Mouse (Mus musculus) layer of hippocampus, adult 2 months (tissue): Measurements from ENCODE around the gene Ifna6. TPM values are rescaled to one million over a fixed set of nuclear protein-coding genes. Genes with fewer than 3 reads are reported as not detected.

Experiments used
- DNase-seq, 2 experiments: peaks; one replicate each; pipeline ENCODE4 v3.0.0; 2022; ENCODE audit warnings: low spot score in 2 of 2
- H3K27ac ChIP-seq: fragments of 200-600 bp; 2 replicates; pipeline ENCODE4 v1.8.1; 2022
- H3K4me3 ChIP-seq: fragments of 200-600 bp; 2 replicates; pipeline ENCODE4 v1.8.1; 2022; ENCODE audit warnings: mild to moderate bottlenecking
- CTCF ChIP-seq: fragments of 200-600 bp; conservative IDR thresholded peaks from 2 replicates; pipeline ENCODE4 v1.8.1; 2022; ENCODE audit warnings: antibody characterized with exemption, mild to moderate bottlenecking, moderate library complexity
- total RNA-seq, 2 experiments: library from RNA; stranded (reverse); gene quantifications; 2 replicates each; pipeline ENCODE4 v1.2.3; 2021

Ifna6 gene
- total RNA-seq, 2 experiments from 2014 or later, result not detected

DNA sequence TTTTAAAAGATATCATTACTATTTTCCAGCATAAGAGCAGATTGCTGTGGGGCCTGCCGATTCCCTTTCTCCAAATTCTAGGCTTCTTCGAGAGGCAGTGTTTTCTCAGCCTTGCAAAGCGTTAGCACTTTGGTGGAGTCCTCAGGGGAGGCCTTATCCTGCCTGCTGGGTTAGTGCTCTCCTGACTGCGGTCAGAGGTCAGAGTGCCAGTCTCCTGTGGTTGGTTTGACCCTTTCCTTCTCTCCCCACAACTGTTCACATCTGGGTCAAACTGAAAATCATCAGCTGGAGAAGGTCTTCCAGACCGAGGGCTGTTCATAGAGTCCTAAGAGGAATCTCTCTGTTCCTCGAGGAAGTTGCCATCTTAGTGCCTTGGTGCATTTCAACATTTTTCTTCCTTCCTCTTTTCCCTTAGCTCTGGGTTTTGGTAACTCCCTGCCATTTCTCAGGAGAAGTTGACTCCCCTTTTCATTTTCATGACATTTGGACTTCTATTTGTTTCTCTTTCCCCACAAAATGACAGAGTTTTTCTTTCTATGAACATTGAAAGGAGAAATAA is 37.9 kb downstream of the Ifna6 start:
- Histone ChIP-seq H3K27ac (no peak overlapping the region), H3K4me3 (no peak overlapping the region)
- no peak for DNase-seq
- no peak for TF ChIP-seq CTCF

DNA sequence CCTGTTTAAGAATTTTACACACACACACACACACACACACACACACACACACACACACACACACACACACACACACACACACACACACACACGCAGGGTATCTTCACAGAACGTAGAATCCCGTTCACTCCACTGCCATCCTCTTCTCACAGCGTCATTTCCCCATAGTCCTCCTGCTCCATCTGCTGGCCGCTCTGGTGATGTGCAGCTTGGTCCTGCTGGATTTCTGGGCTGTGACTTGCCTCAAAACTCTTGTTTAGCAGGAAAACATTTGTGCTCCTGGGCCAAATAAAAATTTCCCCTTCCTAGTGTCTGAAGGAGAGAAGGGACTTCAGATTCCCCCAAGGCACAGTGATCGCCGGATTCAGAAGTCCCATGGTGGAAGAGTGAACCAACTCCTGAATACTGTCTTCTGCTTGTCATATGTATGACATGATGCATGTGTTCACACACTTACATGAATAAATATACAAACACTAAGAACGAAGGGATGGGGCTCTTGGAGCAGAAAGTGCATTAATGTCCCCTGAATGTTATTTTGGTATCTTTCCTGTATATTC is 40.2 kb downstream of the Ifna6 start:
- peak; percentile 80 for TF ChIP-seq CTCF
- DNase-seq, result peak; percentile 56 to 84
- Histone ChIP-seq H3K4me3 (peak overlapping the region; percentile 55), H3K27ac (no peak overlapping the region)

DNA sequence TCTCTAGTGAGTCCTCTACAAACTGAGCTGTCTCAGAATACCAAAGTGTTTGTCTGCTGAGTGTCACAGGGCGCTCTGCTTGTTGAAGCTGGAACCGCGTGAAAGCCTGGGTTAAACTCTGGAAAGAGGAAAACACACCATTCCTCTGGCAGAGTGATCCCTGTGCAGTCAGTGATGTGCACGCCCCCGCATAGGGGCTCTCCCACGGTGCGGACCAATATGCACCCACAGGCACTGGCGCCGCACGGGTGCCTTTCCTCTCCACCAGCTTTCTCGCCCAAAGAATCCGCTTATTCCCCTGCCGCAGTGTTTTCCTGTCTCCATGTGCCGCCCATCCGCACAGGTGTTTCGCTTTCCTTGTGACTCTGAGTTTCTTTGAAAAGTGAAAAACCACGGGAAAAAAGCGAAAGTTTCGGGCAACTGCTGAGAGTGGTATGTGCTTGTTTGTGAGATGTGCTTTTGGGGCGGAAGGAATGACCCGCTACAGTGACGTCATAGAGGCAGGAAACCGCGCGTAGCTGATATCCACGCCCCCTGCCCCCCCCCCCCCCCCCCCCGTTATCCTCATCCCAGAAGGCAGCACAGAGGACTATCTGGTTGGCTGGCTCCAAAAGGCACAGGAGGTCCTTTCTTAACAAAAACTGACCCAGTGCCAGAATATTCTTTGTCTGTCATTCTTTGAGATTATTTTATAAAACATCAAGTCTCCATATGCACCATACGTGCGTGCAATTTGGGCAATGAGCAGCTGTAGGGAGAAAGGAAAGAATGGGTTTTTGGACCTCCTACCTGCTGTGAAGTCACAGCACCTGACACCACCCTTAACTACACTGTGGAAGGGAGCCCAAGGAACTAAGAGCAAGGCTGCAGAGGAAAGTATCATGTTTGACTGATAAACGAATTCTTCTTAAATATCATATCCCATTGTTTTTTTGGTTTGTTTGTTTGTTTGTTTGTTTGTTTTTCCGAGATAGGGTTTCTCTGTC is 41.0 kb downstream of the Ifna6 start:
- no peak for DNase-seq
- TF ChIP-seq CTCF, result no peak
- H3K27ac ChIP-seq, result no peak overlapping the region
- H3K4me3 ChIP-seq, result peak overlapping the region; percentile 55

DNA sequence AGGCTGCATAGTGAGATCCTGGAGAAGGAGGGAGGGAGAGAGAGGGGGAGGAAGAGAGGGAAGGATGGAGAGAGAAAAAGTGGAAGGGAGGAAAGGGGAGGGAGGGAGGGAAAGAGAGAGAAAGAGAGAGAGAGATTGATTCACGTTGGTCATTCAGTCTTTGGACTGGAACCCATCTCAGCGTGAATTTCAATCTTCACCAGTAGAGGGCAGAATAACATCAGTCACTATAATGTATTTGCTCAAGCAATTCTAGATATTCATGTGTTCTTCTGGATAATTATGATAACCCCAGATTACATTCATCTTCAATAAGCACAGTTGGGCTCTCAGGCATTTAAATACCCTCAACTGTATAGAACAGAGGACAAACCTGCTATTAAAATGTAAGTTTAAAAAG is 45.5 kb downstream of the Ifna6 start:
- peak; percentile 88 for TF ChIP-seq CTCF
- DNase-seq, result peak; percentile 25 to 65
- Histone ChIP-seq H3K4me3 (no peak overlapping the region), H3K27ac (no peak overlapping the region)

DNA sequence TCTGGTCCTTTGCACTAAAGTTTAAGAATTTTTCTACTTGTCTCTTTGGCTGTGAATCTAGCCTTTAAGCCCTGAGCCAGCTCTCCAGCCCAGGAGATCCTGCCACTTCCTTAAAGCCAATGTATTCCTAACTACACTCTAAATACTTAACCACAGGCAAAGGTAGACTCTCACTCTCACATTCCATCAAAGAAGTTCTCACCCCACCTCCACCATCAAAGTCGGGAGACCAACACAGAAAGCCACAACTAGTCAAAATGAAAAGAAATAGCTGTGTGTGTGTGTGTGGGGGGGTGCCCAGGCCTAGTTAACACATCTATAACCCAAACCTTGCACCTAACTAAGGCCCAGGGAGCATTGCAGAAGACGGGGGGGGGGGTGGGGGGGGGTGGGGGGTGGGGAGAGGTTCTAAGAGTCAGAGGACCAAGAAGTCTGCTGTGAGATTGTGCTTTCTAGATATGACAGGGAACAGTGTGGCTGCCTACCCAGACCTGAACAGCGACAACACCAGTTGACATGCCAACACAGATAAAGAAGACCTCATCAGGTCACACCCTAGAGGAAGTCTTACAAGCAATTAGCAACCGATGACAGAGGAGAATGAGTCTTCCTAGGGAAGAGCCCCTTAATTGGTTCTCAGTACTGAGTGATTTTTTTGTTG is 48.3 kb downstream of the Ifna6 start:
- H3K27ac ChIP-seq, result no peak overlapping the region
- TF ChIP-seq CTCF, result no peak
- no peak for DNase-seq
- no peak overlapping the region for H3K4me3 ChIP-seq

DNA sequence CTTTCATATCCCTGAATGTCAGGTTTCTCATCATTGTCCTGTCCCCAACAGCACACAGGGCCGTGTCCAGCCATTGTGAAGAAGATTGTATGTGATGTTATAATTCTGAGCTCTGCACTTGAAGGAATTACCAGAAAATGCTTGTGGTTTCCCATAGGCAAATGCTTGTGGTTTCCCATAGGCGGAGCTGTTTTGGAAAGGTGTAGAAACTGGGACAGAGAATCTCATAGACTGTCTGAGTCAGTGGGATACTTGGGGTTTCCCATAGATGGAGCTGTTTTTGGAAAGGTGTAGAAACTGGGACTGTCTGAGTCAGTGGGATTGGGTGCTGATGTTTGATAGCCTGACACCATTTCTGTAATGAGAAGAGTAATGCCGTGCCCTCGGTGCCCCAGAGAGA is 49.3 kb downstream of the Ifna6 start:
- no peak overlapping the region for H3K4me3 ChIP-seq
- H3K27ac ChIP-seq, result no peak overlapping the region
- no peak for DNase-seq
- TF ChIP-seq CTCF, result peak; percentile 45

Other genes starting within 250 kb of the Ifna6 start
- not detected for gene Ifna9, start 235.0 kb upstream of the Ifna6 start, total RNA-seq
- not detected for gene Ifna12, start 224.0 kb upstream of the Ifna6 start, total RNA-seq
- gene C87499, start 193.0 kb upstream of the Ifna6 start, total RNA-seq, result not detected
- gene Ifna13, start 183.0 kb upstream of the Ifna6 start, total RNA-seq, result not detected
- gene Ifna16, start 150.5 kb upstream of the Ifna6 start, total RNA-seq, result not detected
- gene Ifna2, start 143.5 kb upstream of the Ifna6 start, total RNA-seq, result not detected
- not detected for gene Ifnab, start 136.1 kb upstream of the Ifna6 start, total RNA-seq
- 1 to 10 TPM; 1.3 to 1.5 TPM for gene Gm26566, start 105.6 kb upstream of the Ifna6 start, total RNA-seq
- 100 to 1,000 TPM; 105 to 107 TPM for gene Klhl9, start 105.0 kb upstream of the Ifna6 start, total RNA-seq
- gene Gm13271, start 72.5 kb upstream of the Ifna6 start, total RNA-seq, result not detected
- gene Gm13283, start 67.3 kb upstream of the Ifna6 start, total RNA-seq, result not detected
- gene Gm13290, start 53.6 kb upstream of the Ifna6 start, total RNA-seq, result not detected
- gene Gm13289, start 50.5 kb upstream of the Ifna6 start, total RNA-seq, result not detected
- gene Gm13272, start 47.6 kb upstream of the Ifna6 start, total RNA-seq, result not detected
- not detected for gene Ifnz, start 45.3 kb upstream of the Ifna6 start, total RNA-seq
- not detected for gene Gm13276, start 41.7 kb upstream of the Ifna6 start, total RNA-seq
- not detected for gene Gm13277, start 38.8 kb upstream of the Ifna6 start, total RNA-seq
- not detected for gene Gm13278, start 35.9 kb upstream of the Ifna6 start, total RNA-seq
- not detected for gene Gm13275, start 32.9 kb upstream of the Ifna6 start, total RNA-seq
- not detected for gene Gm13279, start 30.0 kb upstream of the Ifna6 start, total RNA-seq
- not detected for gene Gm13285, start 27.8 kb upstream of the Ifna6 start, total RNA-seq
- gene Gm13287, start 24.2 kb upstream of the Ifna6 start, total RNA-seq, result not detected
- gene Gm13288, start 21.9 kb upstream of the Ifna6 start, total RNA-seq, result not detected
- gene Ifna7, start 11.2 kb upstream of the Ifna6 start, total RNA-seq, result not detected
- not detected for gene Ifna11, start 7.5 kb upstream of the Ifna6 start, total RNA-seq
- not detected for gene Ifna5, start 8.1 kb downstream of the Ifna6 start, total RNA-seq
- gene Ifna4, start 14.4 kb downstream of the Ifna6 start, total RNA-seq, result not detected
- gene Ifna1, start 22.7 kb downstream of the Ifna6 start, total RNA-seq, result not detected
- gene Ifne, start 52.8 kb downstream of the Ifna6 start, total RNA-seq, result not detected